Mouse (Mus musculus) activated CD4-positive, CD25-positive, alpha-beta regulatory T cell, adult 4 months (primary cell): ENCODE results near the gene Olfr339. TPM values are rescaled to one million over a fixed set of nuclear protein-coding genes. Genes with fewer than 3 reads are reported as not detected.
"Not testable (repeated sequence)": the region's sequence is repeated elsewhere in the genome, so short reads cannot be mapped to it uniquely, and the experiment has no call there.

Experiments
- ATAC-seq: one replicate; pipeline ENCODE4 v1.8.0; 2017
- polyA plus RNA-seq, 2 experiments: library from polyadenylated mRNA; unstranded; fragments of 100-300 nt; shearing (Covaris generic); gene quantifications; one replicate each; pipeline ENCODE4 v1.2.1; 2017

Olfr339 gene
- not detected for polyA plus RNA-seq

DNA sequence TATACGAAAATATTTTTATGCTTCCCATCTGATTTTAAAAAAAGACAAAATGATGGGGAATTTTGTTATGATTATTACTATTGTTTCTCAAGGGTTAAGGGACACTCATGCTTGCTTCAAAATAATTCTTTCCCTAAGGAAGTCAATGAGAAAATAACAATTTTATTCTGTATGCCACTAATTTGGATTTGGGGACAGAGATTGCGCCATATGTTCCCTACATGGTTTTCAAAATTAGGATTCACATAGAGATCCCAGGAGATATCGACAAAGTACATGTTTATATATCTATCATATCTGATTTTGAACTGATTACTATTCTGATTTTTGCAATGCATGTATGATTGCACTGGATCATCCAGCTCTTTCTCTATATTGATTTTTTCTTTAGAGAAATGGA lies at the start of gene Olfr339:
Olfr339 (plus strand) TSS at position 301 of the 400 bp plus-strand sequence.
- ATAC-seq = no peak

DNA sequence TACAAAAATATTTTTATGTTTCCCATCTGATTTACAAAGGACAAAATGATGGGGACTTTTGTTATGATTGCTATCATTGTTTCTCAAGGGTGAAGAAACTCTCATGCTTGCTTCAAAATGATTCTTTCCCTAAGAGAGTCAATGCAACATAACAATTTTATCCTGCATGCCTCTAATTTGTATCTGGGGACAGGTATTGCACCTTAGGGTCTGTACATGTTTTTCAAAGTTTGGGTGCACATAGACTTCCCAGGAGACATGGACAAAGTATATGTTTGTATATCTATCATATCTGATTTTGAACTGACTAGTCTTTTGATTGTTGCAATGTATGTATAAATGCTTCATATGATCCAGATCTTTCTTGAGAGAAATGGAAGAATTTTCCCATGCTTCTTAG lies 45.5 kb upstream of the Olfr339 start, which contains the start of gene Olfr338:
Olfr338 (plus strand) TSS at position 301 of the 400 bp plus-strand sequence.
- no peak for ATAC-seq

DNA sequence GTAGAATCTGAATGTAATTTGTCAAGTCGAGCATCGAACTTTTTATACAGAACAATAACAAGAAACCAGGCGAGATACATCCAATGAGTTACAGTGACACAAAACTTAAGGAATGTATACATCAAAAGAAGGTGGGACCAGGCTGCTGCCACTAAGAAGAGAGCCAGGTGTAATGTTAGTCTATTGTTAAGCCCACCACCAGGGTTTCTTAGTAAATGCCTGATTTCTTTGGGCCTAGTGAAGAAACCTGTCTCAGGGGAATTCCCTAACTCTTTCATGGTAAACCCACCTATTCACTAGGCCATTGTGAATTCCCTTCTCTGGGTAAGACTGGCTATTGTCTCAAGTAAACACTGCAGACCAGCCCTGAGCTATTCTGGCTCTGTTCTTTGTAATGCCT lies 3.6 kb upstream of the Olfr339 start:
- ATAC-seq = not testable (repeated sequence)

DNA sequence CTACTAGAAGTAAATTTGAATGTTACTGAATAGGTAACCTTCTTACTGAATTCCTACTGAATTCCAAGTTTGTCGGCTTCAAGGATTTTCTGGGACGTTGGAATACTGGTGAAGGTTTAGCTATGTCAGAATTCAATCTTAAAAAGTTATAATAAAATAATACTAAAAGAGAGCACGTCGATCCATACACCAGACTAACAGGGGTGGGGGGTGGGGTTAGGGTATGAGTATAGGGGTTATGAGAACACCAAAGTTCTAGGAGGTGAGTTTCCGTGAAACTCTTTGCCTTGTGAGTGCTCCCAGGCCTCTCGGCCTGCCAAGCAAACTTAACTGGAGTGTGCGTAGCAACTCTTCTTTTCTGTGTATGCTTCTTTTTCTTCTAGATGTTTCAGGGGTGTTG lies 3.2 kb upstream of the Olfr339 start:
- not testable (repeated sequence) for ATAC-seq

DNA sequence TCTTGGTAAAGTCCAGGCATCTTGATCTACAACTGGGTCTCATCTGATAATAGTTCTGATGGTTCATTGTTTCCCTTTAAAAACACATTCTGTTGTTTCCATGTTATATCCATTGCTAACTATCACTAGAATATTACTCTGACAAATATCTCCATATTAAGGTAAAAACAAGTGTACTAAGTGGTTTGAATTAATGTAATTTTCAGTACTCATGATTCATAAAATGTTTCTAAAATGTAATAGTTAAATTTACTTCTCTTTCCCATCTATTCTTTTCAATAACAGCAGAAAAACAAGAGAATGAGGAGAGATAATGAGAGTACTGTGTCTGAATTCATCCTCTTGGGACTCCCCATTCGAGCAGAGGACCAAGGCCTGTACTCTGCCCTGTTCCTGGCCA lies 33.5 kb downstream of the Olfr339 start, which contains the start of gene Olfr340:
Olfr340 (plus strand) TSS at position 301 of the 400 bp plus-strand sequence.
- ATAC-seq = no peak

DNA sequence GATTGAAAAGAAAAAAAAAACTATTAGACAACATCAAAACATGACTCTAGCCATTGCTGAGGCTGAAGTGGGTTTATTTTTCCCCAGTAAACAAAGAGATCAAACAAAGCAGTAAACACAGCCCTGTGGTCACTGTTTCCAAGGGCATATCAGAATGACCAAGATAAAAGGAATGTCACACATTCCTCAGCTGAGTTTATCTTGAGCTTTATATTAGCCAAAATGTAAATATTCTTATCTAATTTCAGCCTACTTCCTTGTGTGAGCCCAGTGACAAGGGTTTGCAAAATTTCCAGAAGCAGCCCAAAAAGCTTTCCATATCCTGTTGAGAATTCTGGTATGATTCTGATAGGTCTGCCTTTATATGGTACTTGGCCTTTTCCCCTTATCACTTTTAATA lies 54.9 kb downstream of the Olfr339 start:
- no peak for ATAC-seq

Other genes with a start within 250 kb of the Olfr339 start
- gene Ptgs1, start 188.5 kb upstream of the Olfr339 start, polyA plus RNA-seq = under 1 TPM; 0.56 to 0.78 TPM
- under 1 TPM in 1 of 2 experiments, not detected in 1; 0.08 TPM for gene Olfr338, start 45.4 kb upstream of the Olfr339 start, polyA plus RNA-seq
- gene Olfr340, start 33.6 kb downstream of the Olfr339 start, polyA plus RNA-seq = not detected
- under 1 TPM in 1 of 2 experiments, not detected in 1; 0.07 TPM for gene Olfr341, start 63.5 kb downstream of the Olfr339 start, polyA plus RNA-seq
- gene Olfr342, start 106.1 kb downstream of the Olfr339 start, polyA plus RNA-seq = not detected
- gene Olfr344, start 147.7 kb downstream of the Olfr339 start, polyA plus RNA-seq = not detected
- gene Olfr345, start 221.1 kb downstream of the Olfr339 start, polyA plus RNA-seq = not detected